Mouse (Mus musculus): ENCODE data around the gene Atp11c. TPM values are rescaled to one million over a fixed set of nuclear protein-coding genes. Genes with fewer than 3 reads are reported as not detected.
A peak's percentile ranks its signal among the peaks of the same experiment; 100 is the strongest.

Atp11c gene
- total RNA-seq (2014; fragmentation: Nextera tagmentation) = 16.6 and 20.5 TPM in 2 replicates
- 29.2 and 33.1 TPM in 2 replicates for total RNA-seq (2017)

DNA sequence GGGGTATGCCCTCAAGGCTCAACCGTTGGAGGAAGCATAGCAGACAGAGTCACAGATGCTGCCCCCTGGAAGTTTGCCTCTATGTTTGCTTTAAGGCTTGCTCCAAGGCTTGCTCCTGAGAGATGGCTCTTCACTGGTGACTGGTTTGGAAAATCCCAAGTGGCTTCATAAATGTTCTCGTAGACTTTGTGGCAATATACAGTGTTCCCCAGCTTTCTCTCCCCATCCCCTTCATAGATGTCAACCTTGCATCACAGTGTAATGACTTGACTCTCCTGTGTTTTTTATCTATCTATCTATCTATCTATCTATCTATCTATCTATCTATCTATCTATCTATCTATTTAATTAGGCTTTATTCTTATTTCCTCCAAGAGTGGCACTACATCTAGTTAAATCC is at the start of gene Atp11c:
Atp11c (minus strand) TSS at position 101 of the 400 bp plus-strand sequence.
- ATAC-seq (replicated peaks; ENCODE audit: poor library complexity, severe bottlenecking) = no peak

DNA sequence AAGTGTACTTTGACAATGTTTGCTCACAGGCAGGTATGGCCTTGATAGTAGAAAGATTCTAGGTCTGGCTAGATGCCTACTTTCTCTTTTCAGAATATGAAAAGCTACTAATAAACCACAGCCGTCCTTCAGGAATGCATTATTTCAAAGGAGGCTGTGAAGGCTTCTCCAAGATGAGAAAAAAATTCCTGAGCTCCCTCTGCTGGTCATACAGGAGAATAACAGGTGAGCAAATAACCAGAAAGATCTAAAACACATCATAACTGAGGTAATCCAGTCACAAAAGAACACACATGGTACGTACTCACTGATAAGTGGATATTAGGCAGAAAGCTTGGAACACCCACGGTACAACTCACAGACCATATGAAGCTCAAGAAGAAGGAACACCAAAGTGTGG is 16.7 kb upstream of the Atp11c start:
- ATAC-seq (replicated peaks; ENCODE audit: poor library complexity, severe bottlenecking) = no peak

DNA sequence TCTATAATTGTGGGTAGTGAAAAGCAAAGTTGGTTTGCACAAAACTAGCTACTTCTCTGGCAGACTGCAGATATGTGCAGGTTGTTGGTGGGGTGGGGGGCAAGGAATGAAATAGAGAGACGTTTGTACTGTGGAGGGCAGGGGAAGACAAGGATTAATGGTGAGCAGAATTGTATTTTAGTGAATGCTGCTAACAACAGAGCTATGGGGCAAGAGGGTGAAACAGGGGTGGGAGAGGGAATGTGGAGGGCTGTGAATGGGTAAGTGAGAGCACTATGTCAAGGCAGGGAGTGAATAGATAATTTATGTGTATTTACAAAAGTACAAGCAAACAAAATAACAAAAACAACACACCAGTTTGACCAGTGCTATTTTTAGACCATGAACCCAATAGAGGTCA is 22.0 kb downstream of the Atp11c start:
- no peak for ATAC-seq (replicated peaks; ENCODE audit: poor library complexity, severe bottlenecking)

DNA sequence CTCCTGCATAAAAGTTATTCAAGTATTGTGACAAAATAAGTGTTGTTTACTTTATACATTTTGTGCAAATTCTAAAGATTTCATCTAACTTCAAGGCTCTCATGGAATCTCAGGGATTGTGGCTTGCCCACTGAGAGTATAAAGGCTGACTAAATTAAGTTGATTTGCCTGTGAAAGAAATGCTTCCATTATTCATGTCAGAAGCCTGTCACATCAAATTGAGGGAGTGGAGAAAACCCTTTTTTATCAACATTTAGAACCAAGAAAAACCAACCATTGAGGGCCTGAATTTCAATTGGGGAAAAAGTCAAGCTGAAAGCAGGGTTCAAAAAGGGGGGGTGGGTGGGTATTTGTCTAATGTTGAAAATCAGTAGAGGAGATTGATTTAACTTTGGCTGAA is 23.5 kb downstream of the Atp11c start:
- ATAC-seq (replicated peaks; ENCODE audit: poor library complexity, severe bottlenecking) = no peak

DNA sequence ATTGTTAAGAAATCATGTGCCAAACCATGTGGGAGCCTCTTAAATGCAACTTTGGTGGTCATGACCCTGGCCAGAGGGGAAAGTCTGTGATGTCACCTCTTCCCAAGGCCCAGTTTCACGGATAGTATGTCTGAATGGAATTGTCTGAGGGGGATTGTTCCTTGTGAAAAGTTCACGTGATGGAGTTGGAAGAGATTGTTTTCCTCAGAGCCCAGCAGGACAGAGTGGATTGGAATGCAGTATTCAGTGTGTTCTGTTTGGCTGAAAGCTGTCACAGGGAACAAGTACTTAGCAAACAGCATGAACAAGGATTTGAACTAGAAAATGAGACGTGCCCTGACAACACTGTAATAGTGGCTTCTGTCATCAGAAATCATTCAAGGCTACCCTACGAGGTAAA is 37.3 kb downstream of the Atp11c start:
- no peak for ATAC-seq (replicated peaks; ENCODE audit: poor library complexity, severe bottlenecking)

DNA sequence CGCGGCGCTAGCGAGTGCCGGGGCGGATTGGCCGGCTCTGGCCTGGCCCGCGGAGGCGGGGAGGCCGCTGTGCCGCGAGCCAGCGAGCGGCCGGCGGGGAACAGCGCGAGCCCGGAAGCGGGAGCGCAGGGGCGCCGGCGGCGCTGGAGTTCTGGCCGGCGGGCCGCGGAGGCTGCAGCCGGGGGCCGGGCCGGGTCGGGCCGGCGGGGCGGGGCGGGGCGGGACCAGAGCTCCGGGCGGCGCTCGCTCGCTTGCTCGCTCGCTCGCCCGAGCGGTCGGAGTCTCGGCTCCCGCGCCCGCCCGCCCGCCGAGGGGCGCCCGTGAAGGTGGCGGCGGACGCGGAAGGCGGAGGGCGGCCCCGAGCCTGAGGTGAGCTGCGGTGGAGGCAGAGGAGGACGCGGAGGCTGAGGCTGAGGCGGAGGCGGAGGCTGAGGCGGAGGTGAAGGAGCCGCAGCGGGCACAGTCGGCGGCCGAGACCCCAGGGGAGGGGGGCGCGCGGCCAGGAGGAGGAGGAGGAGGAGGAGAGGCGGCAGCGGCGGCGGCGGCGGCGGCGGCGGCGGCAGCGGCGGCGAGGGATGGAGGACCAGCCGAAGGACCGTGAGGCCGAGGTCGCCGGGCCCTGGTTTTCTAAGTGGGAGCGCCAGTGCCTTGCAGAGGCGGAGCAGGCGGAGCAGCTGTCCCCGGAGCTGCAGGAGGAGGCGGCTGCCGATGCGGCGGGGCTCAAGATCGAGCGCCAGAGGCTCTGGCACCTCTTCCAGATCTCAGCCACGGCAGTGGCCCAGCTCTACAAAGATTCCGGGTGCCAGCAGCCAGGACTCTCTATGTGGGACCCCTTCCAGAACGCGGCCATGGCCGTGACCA is 44.8 kb downstream of the Atp11c start:
- ATAC-seq (replicated peaks; ENCODE audit: poor library complexity, severe bottlenecking) = peak; percentile 67

DNA sequence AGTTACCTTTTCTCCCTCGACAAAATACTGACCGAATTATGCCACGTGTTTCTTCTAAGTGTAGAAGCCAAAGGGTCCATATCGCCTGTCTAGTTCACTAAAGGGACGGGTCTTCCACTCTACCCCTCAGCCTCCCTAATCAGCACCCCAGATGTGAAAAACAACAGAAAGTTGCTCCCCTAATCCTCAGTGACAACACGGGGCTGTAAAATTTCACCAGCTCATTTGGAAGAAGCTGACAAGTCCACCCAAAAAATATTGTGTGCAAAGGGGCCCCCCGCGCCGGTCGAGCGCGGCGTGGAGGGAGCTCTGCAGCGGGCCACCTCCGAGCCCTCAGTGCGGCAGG is 45.4 kb downstream of the Atp11c start:
- ATAC-seq (replicated peaks; ENCODE audit: poor library complexity, severe bottlenecking) = no peak

DNA sequence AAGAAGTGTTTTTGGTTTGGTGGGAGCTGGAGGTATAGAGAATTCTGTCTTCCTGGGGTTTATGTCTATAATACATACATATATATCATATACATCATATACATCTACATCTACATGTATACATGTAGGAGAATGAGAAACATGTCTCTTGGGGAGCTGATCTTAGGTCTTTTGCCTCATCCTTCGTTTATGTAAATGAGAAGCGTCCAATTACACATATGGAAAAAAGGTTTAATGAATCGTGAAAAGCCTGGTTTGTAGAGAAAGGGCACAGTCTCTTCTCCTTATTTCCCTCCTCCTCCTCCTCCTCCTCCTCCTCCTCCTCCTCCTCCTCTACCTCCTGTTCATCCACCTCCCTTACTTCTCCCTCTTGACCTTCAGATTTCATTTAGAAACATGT is 46.6 kb downstream of the Atp11c start:
- no peak for ATAC-seq (replicated peaks; ENCODE audit: poor library complexity, severe bottlenecking)

DNA sequence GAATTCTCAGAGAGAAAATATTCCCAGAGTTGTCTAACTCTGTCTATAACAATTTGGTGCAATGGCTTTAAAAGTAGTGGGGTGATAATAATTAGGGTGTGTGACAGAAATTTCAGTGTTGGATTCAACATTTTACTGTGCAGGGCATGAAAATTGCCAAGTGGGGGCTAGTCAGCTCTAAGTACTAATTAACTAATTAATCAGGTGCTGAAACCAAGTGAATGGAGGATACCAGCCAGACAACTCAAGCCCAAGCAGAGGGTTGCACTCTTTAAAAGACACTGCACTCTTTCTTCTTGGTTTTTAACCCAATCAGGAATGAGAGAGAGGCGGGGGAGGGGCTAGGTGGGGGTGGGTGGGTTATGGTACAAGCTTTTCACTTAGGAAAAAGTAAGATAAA is 47.1 kb downstream of the Atp11c start:
- ATAC-seq (replicated peaks; ENCODE audit: poor library complexity, severe bottlenecking) = no peak

DNA sequence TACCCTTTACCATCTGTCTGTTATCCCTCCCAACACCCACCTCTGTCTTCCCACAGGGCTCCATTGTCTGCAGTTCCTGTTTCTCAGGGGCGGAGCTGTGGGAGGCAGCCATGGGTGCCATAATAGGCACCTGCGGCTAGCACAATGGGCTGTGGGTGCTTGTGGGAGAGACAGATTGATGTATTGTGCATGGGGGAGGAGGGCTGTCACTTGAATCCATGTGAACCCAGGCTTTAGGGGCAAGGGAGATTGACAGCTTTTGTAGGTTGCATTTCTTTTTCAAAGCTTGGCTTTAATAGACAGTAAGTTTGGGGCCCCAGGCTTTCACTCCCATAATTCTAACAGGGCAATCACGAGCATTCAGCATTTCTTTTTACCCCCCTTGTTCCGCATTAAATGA is 48.4 kb downstream of the Atp11c start:
- ATAC-seq (replicated peaks; ENCODE audit: poor library complexity, severe bottlenecking) = no peak

DNA sequence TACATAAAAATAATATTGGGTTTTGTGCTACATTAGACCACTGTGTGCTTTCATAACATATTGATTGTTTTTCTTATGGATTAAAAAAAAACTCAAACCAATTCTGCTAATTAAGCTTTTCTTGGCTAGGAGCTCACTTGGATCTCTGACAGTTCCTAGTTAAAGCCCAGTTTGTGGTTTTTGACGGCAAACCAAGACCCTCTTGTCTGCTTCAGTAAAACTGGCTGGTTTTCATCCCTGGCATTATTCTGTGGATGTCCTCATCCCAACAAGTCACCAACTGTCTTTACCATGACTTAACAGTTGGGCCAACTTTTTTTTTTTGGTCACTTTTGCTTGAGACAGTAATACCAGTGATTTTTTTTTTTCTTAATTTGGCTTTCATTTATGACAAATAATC is 49.6 kb downstream of the Atp11c start:
- no peak for ATAC-seq (replicated peaks; ENCODE audit: poor library complexity, severe bottlenecking)

DNA sequence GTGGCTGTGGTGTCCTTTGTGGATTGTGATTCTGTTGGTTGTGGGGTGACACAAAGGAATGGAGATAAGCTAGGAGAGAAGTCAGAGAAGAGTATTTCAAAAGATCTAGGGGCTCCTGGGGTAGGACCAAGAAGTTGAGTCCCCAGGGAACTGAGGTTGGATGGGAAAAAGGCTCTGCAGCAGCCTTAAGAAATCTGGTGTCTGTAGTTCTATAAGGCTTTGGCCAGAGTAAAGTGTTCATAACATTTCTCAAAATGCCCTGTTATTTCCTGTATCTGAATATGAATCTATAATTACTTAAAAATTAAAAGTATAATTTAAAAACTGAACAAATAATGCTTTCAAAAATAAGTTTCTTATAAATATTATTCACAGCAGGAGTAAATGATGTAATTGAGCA is 53.3 kb downstream of the Atp11c start, which contains the start of gene Gm7073:
Gm7073 (minus strand) TSS at position 101 of the 400 bp plus-strand sequence.
- no peak for ATAC-seq (replicated peaks; ENCODE audit: poor library complexity, severe bottlenecking)

DNA sequence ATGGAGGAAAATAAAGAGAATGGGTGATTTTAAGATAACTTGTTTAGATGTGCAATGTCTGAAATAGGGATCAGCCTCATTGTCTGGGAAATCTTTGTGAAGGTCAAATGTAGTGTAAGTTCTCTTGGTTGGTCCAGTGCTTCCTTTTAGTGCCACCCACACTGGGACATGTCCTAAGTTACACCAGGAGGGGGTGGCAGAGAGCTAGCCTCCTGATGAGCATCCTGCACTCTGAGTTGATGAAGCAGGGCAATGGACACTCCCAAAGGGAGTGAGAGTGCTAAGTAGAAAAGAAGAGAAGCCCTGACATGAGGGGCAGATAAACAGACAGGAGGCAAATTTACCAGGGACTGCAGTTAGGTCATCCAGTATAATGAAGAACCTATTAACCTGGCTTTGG is 88.5 kb downstream of the Atp11c start:
- no peak for ATAC-seq (replicated peaks; ENCODE audit: poor library complexity, severe bottlenecking)

DNA sequence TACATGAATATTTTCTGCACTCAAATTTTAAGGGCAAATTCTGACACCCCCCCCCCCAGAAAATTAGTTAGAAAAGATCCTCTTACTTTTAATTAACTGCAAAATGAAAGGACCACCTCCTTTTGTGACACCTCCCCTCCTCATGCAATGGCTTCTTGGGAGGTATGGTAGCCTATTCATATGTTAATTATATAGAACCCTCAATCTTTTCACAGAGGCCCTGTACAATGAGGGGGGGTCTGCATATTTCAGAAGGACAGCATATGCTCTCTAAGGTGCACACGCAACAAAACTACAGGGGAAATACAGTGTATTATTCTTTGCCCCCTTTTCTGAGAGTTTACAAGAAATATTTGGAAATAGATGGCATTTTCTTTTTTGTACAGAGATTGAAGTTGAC is 94.7 kb downstream of the Atp11c start:
- no peak for ATAC-seq (replicated peaks; ENCODE audit: poor library complexity, severe bottlenecking)

DNA sequence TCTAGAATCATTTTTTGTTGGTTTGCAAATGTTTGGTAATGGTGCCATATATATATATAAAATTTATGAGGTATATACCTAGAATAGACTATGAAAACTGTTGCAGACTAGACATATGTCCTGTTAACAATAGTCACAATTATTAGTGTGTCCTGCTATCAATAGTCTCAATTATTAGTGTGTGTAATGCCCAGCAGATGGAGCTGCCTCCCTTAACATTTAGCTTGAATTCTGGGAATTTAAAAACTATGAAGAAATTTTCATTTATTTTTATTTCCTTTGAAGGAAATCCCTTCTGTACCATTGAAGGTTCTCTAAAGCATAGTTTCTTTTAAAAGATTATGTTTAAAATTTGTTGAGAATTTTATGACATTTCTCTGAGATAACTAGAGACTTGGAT is 97.2 kb downstream of the Atp11c start:
- no peak for ATAC-seq (replicated peaks; ENCODE audit: poor library complexity, severe bottlenecking)

DNA sequence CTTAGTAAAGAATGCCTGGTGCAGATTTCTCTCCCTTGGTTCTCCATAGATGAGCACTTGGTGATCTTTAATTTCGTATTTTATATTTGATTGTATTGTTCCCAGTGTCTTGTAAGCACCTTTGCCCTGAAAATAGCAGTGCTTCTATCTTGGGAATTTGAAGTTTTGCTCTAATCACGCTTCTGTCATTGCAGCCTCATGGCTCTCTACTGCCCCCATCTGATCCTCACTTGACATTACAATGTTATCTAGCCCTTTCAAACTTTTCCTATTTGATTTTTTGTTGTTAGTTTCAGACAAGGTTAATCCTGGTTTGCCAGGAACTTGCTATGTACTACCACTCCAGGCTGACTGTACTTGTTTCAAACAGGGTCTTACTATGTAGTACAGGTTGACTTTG is 128.7 kb downstream of the Atp11c start:
- peak; percentile 46; the same call in 1 of the 2 replicates for ATAC-seq (replicated peaks; ENCODE audit: poor library complexity, severe bottlenecking)

DNA sequence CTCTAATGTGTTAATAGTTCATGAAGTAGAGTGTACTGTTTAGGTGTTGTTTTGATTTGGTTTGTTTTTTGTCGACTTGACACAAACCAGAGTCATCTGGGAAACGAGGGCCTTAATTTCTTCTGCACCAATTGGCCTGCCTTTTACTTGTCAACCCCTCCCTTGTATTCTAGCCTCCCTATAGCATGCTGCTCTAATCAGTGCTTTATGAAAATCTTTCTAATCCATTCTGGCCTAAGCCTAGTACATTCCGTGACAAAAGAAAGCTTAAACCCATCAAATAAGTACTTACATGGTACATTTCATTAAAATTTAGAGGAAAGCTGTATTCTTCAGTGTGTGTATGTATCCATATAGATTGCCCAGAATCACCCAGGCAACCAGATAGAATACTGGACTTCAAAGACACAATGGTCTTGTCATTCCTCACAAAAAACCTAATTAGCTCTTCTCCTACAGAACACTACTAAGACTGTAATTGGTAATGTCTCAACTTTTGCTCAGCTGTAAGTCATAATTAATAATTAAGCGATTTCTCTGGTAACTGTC is 177.9 kb downstream of the Atp11c start:
- ATAC-seq (replicated peaks; ENCODE audit: poor library complexity, severe bottlenecking) = no peak

DNA sequence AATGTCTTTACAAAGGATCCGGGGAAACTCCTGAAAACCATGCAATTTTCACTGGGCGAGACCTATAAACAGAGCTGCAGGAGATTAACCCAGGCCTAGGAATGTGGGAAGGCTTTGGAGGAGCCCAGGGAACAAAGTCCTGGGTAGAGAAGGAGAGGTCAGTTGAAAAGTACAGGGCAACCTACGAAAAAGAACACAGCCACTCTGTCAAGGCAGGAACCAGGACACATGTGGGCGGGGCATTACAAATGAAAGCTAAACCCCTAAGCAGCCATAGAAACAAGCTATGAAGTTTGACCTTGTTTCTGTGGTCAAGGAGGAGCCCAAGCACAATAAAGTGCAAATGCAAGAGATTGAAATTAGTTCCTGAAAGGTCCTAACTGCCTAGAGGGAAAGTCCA is 186.8 kb downstream of the Atp11c start:
- no peak for ATAC-seq (replicated peaks; ENCODE audit: poor library complexity, severe bottlenecking)

DNA sequence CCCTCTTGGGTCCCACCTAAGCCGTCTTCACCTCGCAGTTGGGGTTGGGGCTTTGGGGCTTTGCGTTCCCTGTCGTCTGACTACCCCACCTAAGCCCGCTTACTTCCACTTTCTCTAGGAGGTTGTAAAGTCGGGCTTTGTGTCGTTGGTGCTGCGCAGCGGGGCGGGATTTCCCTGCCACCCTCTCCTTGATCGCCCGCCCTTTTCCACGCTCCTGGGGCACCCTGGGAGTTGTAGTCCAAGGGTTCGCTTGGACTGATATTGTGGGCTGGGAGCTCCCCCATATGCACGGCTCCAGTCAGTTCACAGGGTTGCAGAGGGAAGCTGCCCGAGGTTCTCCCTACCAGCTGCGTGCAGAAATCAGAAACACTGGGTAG is 187.8 kb downstream of the Atp11c start:
- peak; percentile 93 for ATAC-seq (replicated peaks; ENCODE audit: poor library complexity, severe bottlenecking)

DNA sequence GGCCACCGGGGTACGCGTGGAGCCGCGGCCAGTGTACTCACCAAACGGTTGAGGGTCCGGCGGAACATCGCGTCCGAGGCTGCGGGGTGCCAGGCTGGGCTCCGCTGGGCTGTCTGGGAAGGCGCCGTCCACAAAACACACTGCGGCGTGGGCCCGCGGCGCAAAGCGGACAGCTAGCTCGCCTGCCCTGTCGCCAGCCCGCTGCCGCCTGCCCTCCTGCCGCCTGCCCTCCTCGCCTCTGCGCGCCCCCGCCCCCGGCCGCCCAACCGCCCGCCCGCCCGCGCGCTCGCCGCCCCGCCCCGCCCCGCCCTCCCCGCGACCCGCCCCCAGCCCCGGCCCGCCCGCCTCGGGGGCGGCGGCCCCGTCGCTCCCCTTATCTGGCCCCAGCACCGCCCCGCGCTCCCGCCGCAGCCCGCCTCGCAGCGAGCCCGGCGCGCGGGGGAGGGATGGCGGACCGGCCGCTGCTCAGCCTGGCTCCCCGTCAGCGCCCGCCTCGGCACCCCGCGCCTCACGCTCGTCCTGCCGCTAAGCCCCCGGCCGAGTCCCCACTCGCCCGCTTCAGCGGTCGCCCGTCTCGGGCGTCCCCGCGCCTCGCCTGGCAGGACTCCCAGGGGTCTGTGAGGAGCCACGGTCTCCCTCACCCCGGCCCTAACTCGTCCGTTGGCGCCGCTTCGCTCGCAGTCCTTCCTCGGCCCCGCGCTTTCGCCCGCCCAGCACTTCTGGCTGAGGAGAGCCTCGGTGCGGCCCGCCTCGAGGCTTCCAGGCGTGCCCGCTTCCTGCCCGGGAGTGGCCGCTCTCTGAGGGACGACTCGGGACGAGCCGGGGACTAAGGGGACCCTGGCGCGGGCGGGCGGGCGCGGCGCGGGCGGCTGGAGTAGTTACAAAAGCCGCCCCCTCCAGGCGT is 188.5 kb downstream of the Atp11c start:
- peak; percentile 55 for ATAC-seq (replicated peaks; ENCODE audit: poor library complexity, severe bottlenecking)
